Mouse (Mus musculus) hindbrain, embryonic 11.5 days (tissue): ENCODE measurements at regions not wholly inside any gene's neighbourhood (a gene's known extent, or its start where the extent isn't known, plus 50 kb on each side); places are given as distances from the start of the nearest gene placed in this dataset.
A peak's percentile ranks its signal among the peaks of the same experiment; 100 is the strongest.
"Not testable (repeated sequence)": the region's sequence is repeated elsewhere in the genome, so short reads cannot be mapped to it uniquely, and the experiment has no call there.

Source experiments
- ATAC-seq: fragments of 200-750 bp; cut with Nextera tagmentation; 2 replicates; pipeline ENCODE4 v1.8.0; 2017; ENCODE audit warnings: mild to moderate bottlenecking, moderate TSS enrichment, moderate library complexity; ENCODE audit not compliant: low FRiP score
- DNase-seq: peaks from one replicate; pipeline ENCODE4 v3.0.0-alpha.2; 2015; ENCODE audit warnings: low spot score
- H3K27ac ChIP-seq: fragments of 300-500 bp; sonication (generic); 2 replicates; pipeline ENCODE4 v1.5.1; 2014; ENCODE audit warnings: mild to moderate bottlenecking, low read depth, low read length
- H3K27me3 ChIP-seq: fragments of 300-500 bp; sonication (generic); 2 replicates; pipeline ENCODE4 v1.6.1; 2014; ENCODE audit warnings: mild to moderate bottlenecking, low read length, moderate library complexity, mixed read lengths; ENCODE audit not compliant: control insufficient read depth, insufficient read depth
- H3K36me3 ChIP-seq: fragments of 300-500 bp; sonication (generic); 2 replicates; pipeline ENCODE4 v1.6.1; 2014; ENCODE audit warnings: mild to moderate bottlenecking, low read length, moderate library complexity, mixed read lengths; ENCODE audit not compliant: control insufficient read depth, insufficient read depth
- H3K4me1 ChIP-seq: fragments of 300-500 bp; sonication (generic); replicated peaks from 2 replicates; pipeline ENCODE4 v1.6.1; 2014; ENCODE audit warnings: low read length, mixed read lengths; ENCODE audit not compliant: control insufficient read depth, insufficient read depth
- H3K4me2 ChIP-seq: fragments of 300-500 bp; sonication (generic); replicated peaks from 2 replicates; pipeline ENCODE4 v1.6.1; 2014; ENCODE audit warnings: mild to moderate bottlenecking, low read depth, low read length
- H3K4me3 ChIP-seq: fragments of 300-500 bp; sonication (generic); 2 replicates; pipeline ENCODE4 v1.5.1; 2014; ENCODE audit warnings: low read depth, low read length
- H3K9ac ChIP-seq: fragments of 300-500 bp; sonication (generic); 2 replicates; pipeline ENCODE4 v1.6.1; 2014; ENCODE audit warnings: low read depth, low read length
- H3K9me3 ChIP-seq: fragments of 300-500 bp; sonication (generic); 2 replicates; pipeline ENCODE4 v1.6.1; 2016; ENCODE audit warnings: low read length; ENCODE audit not compliant: control insufficient read depth
- WGBS: fragments of 180-500 bp; shearing (Covaris S2); extraction: QIAGEN DNeasy Blood & Tissue Kit; methylation state at CpG from one replicate; pipeline ENCODE4 v1.1.7; 2014; 5-methylcytosine and 5-hydroxymethylcytosine counted together

GRCm38 (mm10) chr10:8116821-8117220 is 160.8 kb upstream of the Tab2 start:
- H3K27ac ChIP-seq = no peak overlapping the region
- 90% methylated on average over 8 of the region's 8 CpGs for WGBS

GRCm38 (mm10) chr10:8114932-8115331 is 158.9 kb upstream of the Tab2 start:
- not testable (repeated sequence) for H3K9me3 ChIP-seq, H3K4me3 ChIP-seq, ATAC-seq, H3K4me1 ChIP-seq, DNase-seq, H3K27me3 ChIP-seq, H3K27ac ChIP-seq, H3K4me2 ChIP-seq, H3K36me3 ChIP-seq, H3K9ac ChIP-seq
- 58% methylated on average over 5 of the region's 5 CpGs for WGBS

More at GRCm38 (mm10) chr10:8116821-8117220, 160.8 kb upstream of the Tab2 start:
- no peak for DNase-seq
- no peaks in the 10 kb centered on the region for H3K36me3 ChIP-seq
- H3K4me1 ChIP-seq = no peaks in the 10 kb centered on the region
- H3K4me3 ChIP-seq = no peak overlapping the region
- ATAC-seq = no peak
- H3K9me3 ChIP-seq = no peaks in the 10 kb centered on the region
- no peak overlapping the region for H3K4me2 ChIP-seq
- no peaks in the 10 kb centered on the region for H3K27me3 ChIP-seq
- no peak overlapping the region for H3K9ac ChIP-seq

- ATAC-seq (no peak), DNase-seq (no peak)
- WGBS = 52% methylated on average over 3 of the region's 3 CpGs
- Histone ChIP-seq H3K27ac (no peak overlapping the region), H3K9ac (no peak overlapping the region), H3K4me1 (no peaks in the 10 kb centered on the region), H3K36me3 (no peaks in the 10 kb centered on the region), H3K27me3 (no peaks in the 10 kb centered on the region), H3K4me3 (no peak overlapping the region), H3K4me2 (no peak overlapping the region), H3K9me3 (no peaks in the 10 kb centered on the region)
Measured at GRCm38 (mm10) chr10:8114530-8114929, 158.5 kb upstream of the Tab2 start.

GRCm38 (mm10) chr10:8100489-8100888 is 144.5 kb upstream of the Tab2 start:
- WGBS = 90% methylated on average over 6 of the region's 6 CpGs
- 0 out of 2 replicates have a peak, but pooled peaks cover 2% of the 10 kb centered on the region for H3K4me1 ChIP-seq
- no peak for ATAC-seq
- no peak overlapping the region for H3K27ac ChIP-seq
- no peak overlapping the region for H3K4me2 ChIP-seq
- no peaks in the 10 kb centered on the region for H3K9me3 ChIP-seq
- H3K9ac ChIP-seq = no peak overlapping the region
- H3K36me3 ChIP-seq = no peaks in the 10 kb centered on the region
- H3K27me3 ChIP-seq = no peaks in the 10 kb centered on the region
- H3K4me3 ChIP-seq = no peak overlapping the region
- DNase-seq = no peak

GRCm38 (mm10) chr10:8095924-8096323 is 139.9 kb upstream of the Tab2 start:
- H3K9ac ChIP-seq = no peak overlapping the region
- ATAC-seq = no peak
- H3K27me3 ChIP-seq = no peaks in the 10 kb centered on the region
- H3K4me3 ChIP-seq = no peak overlapping the region
- no peaks in the 10 kb centered on the region for H3K9me3 ChIP-seq
- DNase-seq = no peak
- no peak overlapping the region for H3K4me2 ChIP-seq
- WGBS = 9% methylated on average over 2 of the region's 2 CpGs
- H3K36me3 ChIP-seq = no peaks in the 10 kb centered on the region
- no peak overlapping the region for H3K27ac ChIP-seq
- H3K4me1 ChIP-seq = 0 out of 2 replicates have a peak, but pooled peaks cover 2% of the 10 kb centered on the region

- no peak overlapping the region for H3K27ac ChIP-seq
- DNase-seq = no peak
- no peak overlapping the region for H3K9ac ChIP-seq
- no peak overlapping the region for H3K4me2 ChIP-seq
- H3K9me3 ChIP-seq = no peaks in the 10 kb centered on the region
- WGBS = 81% methylated on average over 3 of the region's 3 CpGs
- H3K36me3 ChIP-seq = no peaks in the 10 kb centered on the region
- ATAC-seq = no peak
- H3K4me3 ChIP-seq = no peak overlapping the region
- no peaks in the 10 kb centered on the region for H3K27me3 ChIP-seq
- 0 out of 2 replicates have a peak, but pooled peaks cover 2% of the 10 kb centered on the region for H3K4me1 ChIP-seq
Measured at GRCm38 (mm10) chr10:8095206-8095605, 139.2 kb upstream of the Tab2 start.

GRCm38 (mm10) chr10:8091871-8092552 is 136.0 kb upstream of the Tab2 start:
- Histone ChIP-seq H3K4me2 (no peak overlapping the region), H3K4me3 (no peak overlapping the region), H3K9me3 (no peaks in the 10 kb centered on the region), H3K4me1 (peaks cover 4% of the 10 kb centered on the region; the same call in 1 of the 2 replicates), H3K27ac (no peak overlapping the region), H3K36me3 (no peaks in the 10 kb centered on the region), H3K9ac (no peak overlapping the region), H3K27me3 (no peaks in the 10 kb centered on the region)
- ATAC-seq = no peak
- no peak for DNase-seq
- WGBS = 69% methylated on average over 8 of the region's 8 CpGs

- WGBS = 18% methylated on average over 9 of the region's 9 CpGs
Measured at GRCm38 (mm10) chr10:8089296-8089695, 133.3 kb upstream of the Tab2 start.

GRCm38 (mm10) chr10:8088737-8089136 is 132.7 kb upstream of the Tab2 start:
- H3K27me3 ChIP-seq = no peaks in the 10 kb centered on the region
- ATAC-seq = no peak
- 72% methylated on average over 3 of the region's 3 CpGs for WGBS
- no peak overlapping the region for H3K27ac ChIP-seq
- DNase-seq = no peak
- no peak overlapping the region for H3K4me3 ChIP-seq
- no peak overlapping the region for H3K9ac ChIP-seq
- peaks cover 2% of the 10 kb centered on the region; the same call in 1 of the 2 replicates for H3K4me1 ChIP-seq
- no peaks in the 10 kb centered on the region for H3K9me3 ChIP-seq
- H3K36me3 ChIP-seq = no peaks in the 10 kb centered on the region
- no peak overlapping the region for H3K4me2 ChIP-seq

More at GRCm38 (mm10) chr10:8089296-8089695, 133.3 kb upstream of the Tab2 start:
- Histone ChIP-seq H3K4me1 (peaks cover 2% of the 10 kb centered on the region; the same call in 1 of the 2 replicates), H3K4me2 (no peak overlapping the region), H3K27me3 (no peaks in the 10 kb centered on the region), H3K36me3 (no peaks in the 10 kb centered on the region), H3K27ac (no peak overlapping the region), H3K9me3 (no peaks in the 10 kb centered on the region), H3K9ac (no peak overlapping the region), H3K4me3 (no peak overlapping the region)
- ATAC-seq (peak; percentile 83), DNase-seq (peak; percentile 62)
